Mouse (Mus musculus): ENCODE data around the gene Uxs1.

Uxs1 gene

DNA sequence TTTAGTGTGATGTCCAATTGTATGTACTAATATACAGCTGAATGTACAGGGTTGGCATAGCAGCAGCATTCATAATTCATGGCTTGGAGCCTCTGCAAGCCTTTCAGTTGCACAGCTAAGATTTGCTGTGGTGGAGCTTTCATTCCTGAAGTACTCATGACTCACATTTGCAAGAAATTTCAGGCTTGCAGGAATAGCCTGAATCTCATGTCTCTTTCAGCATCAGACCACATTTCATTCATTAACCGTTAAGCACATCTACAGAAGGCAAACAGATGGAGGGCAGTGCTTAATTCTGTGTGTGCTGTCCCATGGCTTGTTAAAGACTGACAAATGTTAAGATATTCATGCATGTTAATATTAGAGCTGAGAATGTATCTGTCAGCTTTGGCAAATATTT is 94.9 kb downstream of the Uxs1 start:
- no peak for ATAC-seq (ENCODE audit: insufficient number of reproducible peaks, low FRiP score, low TSS enrichment)

DNA sequence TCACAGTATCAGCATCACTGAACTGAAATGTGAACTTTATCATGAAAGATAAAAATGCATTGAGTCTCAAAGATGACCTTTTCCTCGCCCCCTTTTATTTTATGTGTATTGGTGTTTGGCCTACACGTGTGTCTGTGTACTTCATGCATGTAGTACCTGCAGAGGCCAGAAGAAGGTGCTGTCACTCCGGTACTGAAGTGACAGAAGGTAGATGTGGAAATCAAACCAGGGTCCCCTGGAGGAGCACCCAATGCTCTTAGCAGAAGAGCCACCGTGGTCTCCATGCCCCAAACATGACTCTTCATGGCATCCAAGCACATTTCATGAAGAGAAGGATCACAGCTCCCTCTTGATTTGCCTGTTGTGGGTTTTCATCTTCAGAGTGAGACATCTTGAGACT is 95.5 kb downstream of the Uxs1 start:
- no peak for ATAC-seq (ENCODE audit: insufficient number of reproducible peaks, low FRiP score, low TSS enrichment)

DNA sequence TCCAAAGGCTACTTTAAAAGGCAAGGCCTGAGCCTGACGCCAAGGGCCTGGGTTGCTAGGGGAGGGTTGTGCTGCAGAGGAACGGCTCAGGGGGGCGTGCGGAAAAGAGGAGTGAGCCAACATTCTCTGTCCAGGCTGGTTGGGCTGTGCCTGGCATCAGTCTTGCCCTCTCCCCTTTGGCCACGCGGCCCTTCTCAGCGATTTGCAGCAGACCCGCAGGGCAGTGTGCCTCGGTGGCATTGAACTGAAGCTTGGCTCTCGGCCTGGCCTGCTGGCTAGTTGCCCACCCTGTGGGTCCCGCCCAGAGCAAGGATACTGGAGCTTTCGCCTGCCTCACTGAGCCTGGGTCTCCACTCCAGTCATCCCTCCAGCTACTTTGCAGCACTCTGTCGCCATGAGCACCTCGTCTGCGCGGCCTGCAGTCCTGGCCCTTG is 97.1 kb downstream of the Uxs1 start, which contains the start of gene 1500015O10Rik:
Gene 1500015O10Rik (plus strand): TSS at position 112 of the 434 bp plus-strand sequence.
- peak; percentile 56; the same call in 1 of the 2 replicates for ATAC-seq (ENCODE audit: insufficient number of reproducible peaks, low FRiP score, low TSS enrichment)

DNA sequence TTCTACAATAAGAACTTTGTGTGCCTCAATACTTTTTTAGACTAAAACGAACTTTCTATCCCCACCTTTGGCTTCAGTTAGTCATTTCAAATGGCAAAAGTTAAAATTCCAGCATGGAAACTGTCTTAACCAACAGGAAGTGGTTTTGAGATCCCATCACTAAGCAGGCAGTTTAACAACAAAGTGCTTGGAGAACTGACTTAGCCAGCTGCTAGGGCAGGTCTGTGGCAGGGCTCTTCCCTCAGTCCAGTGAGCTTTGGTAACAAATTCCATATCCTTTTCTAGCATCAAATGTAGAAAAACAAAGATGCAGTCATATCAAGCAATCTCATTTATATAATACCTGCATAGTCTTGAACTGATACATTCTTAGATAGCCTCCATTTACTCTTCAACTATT is 105.1 kb downstream of the Uxs1 start:
- no peak for ATAC-seq (ENCODE audit: insufficient number of reproducible peaks, low FRiP score, low TSS enrichment)

DNA sequence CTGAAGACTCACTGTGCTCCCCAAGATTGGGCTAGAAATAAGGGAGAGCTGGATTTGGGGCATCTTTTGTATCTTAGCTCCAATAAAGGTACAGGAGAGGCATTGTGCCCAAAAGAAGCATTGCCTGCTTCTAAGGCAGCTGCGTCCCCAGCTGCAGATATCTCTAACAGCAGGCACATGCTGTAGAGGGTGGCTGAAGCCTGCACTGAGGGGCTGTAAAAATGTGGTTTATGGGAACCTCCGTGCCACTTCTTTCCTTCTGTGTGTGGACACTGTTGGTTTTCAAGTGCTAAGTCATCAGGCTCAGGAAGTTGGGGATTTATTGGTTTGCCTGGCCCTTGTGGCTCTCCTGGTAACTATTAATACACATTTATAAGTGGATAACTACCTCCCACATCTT is 108.8 kb downstream of the Uxs1 start:
- no peak for ATAC-seq (ENCODE audit: insufficient number of reproducible peaks, low FRiP score, low TSS enrichment)

DNA sequence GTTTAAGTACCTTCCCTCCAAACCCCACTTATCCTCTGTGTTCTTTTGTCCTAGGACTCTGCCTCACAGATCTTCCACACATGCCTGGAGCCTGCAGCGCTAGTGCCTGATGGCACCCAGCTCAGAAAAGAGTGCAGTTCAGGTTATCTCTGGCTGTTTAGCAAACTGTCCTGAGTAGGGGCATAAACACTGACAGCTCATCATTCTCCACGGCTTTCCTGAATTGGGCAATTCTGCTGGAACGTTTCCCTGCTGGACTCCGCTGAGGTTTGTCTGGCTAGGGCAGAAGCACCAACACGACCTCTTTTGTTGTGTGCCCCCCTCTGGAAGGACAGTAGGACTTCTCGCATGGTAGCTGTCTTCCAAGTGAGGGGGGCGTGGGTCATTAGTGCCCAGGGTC is 109.6 kb downstream of the Uxs1 start:
- no peak for ATAC-seq (ENCODE audit: insufficient number of reproducible peaks, low FRiP score, low TSS enrichment)

DNA sequence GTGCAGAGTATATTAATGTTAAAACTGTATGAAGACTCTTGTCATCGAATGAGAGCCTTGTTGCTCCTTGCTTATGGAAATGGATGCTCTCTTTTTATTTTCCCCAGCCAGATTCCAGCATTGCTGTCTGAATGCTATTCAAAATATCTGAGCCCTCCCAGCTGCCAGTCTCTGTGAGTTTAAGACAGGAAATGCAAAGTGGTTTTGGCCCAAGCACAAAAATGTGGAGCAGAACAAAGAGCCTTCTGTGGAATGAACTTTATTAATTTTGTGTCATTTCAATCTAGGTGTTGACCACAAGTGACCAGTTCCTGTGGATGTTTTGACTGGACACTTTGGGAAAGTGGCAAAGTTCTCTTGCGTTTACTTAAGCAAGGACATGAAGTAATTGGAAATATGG is 112.8 kb downstream of the Uxs1 start:
- ATAC-seq (ENCODE audit: insufficient number of reproducible peaks, low FRiP score, low TSS enrichment) = no peak

DNA sequence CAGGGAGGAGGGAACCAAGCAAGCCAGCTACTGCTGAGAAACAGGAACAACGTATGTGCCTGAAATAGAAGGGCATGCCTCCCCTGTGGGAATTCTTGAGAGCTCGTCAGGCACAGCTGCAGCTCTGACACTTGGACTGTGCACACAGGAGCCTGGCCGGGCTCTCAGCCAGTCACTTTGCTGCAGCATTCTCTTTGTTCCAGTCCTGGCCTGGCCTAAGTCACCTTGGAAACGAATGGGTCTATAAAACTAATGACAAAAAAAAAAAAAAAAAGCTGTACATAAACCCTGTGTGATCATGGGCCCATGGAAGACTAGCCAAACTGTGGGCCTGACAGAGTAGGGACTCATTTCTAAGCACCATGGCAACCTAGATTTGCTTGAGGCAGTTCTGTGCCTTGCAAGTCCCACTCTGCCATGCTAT is 129.0 kb downstream of the Uxs1 start:
- no peak; the same call in 1 of the 2 replicates for ATAC-seq (ENCODE audit: insufficient number of reproducible peaks, low FRiP score, low TSS enrichment)
